Mouse (Mus musculus) ES-Bruce4 (cell line): ENCODE data around the gene Dync1i1.

ENCODE experiments used
- CTCF ChIP-seq: IDR thresholded peaks from one replicate; pipeline ENCODE4 v1.8.1; 2011; ENCODE audit warnings: low read depth, low read length
- POLR2A ChIP-seq: IDR thresholded peaks from one replicate; pipeline ENCODE4 v1.8.1; 2011; ENCODE audit warnings: low read length; ENCODE audit not compliant: insufficient read depth

GRCm38 (mm10) chr6:6053946-6054345 is 328.5 kb downstream of the Dync1i1 start:
- TF ChIP-seq POLR2A (no peak), CTCF (no peak)
